Mouse (Mus musculus): ENCODE results near the gene Gm20604.

The Gm20604 gene

GRCm38 (mm10) chr12:102705216-102705871, 53.1 kb downstream of the Gm20604 start:
- peak; percentile 85 to 93 for DNase-seq

GRCm38 (mm10) chr12:102704457-102705198, 53.8 kb downstream of the Gm20604 start, which contains the start of gene Itpk1:
Gene Itpk1, minus strand, starts transcription at chr12:102704930.
- DNase-seq: peak; percentile 39 to 80

- no peak for DNase-seq
Measured at GRCm38 (mm10) chr12:102703921-102704408, 54.5 kb downstream of the Gm20604 start.

GRCm38 (mm10) chr12:102703441-102703840, 55.0 kb downstream of the Gm20604 start:
- DNase-seq: no peak

GRCm38 (mm10) chr12:102703111-102703412, 55.4 kb downstream of the Gm20604 start:
- DNase-seq: peak in 1 of 2 experiments; percentile 63

GRCm38 (mm10) chr12:102702356-102703110, 55.9 kb downstream of the Gm20604 start:
- DNase-seq: peak; percentile 87 to 95

- no peak for DNase-seq
Measured at GRCm38 (mm10) chr12:102701691-102702207, 56.7 kb downstream of the Gm20604 start.

GRCm38 (mm10) chr12:102700453-102700852, 58.0 kb downstream of the Gm20604 start:
- DNase-seq: no peak

GRCm38 (mm10) chr12:102699156-102699555, 59.3 kb downstream of the Gm20604 start:
- no peak for DNase-seq

- DNase-seq: no peak
Measured at GRCm38 (mm10) chr12:102698089-102698684, 60.3 kb downstream of the Gm20604 start.

- DNase-seq: no peak
Measured at GRCm38 (mm10) chr12:102697381-102697780, 61.1 kb downstream of the Gm20604 start.

GRCm38 (mm10) chr12:102696635-102697354, 61.7 kb downstream of the Gm20604 start:
- DNase-seq: peak in 1 of 2 experiments; percentile 51

- no peak for DNase-seq
Measured at GRCm38 (mm10) chr12:102695369-102696239, 62.9 kb downstream of the Gm20604 start.

- DNase-seq: peak in 1 of 2 experiments; percentile 45
Measured at GRCm38 (mm10) chr12:102691761-102692160, 66.7 kb downstream of the Gm20604 start.
